Mouse (Mus musculus): Measurements from ENCODE around the gene Ssu2. TPM values are rescaled to one million over a fixed set of nuclear protein-coding genes. Genes with fewer than 3 reads are reported as not detected.

Ssu2 gene
- polyA plus RNA-seq, 1 experiment from 2014 or later: 4.5 TPM

Other genes starting within 250 kb of the Ssu2 start
- 6.9 and 10.8 TPM in 2 replicates for gene Lmcd1, start 114.3 kb downstream of the Ssu2 start, polyA plus RNA-seq (2014; fragmentation: Nextera tagmentation; extraction: Ambion mirVana)
- gene Cav3, start 71.5 kb upstream of the Ssu2 start, polyA plus RNA-seq (2014; fragmentation: Nextera tagmentation; extraction: Ambion mirVana): 0.45 TPM in 1 of 2 replicates, not detected in the other
- 0.10 TPM in 1 of 2 replicates, not detected in the other for gene Oxtr, start 101.9 kb upstream of the Ssu2 start, polyA plus RNA-seq (2014; fragmentation: Nextera tagmentation; extraction: Ambion mirVana)